Mouse (Mus musculus): ENCODE measurements around the gene Arpc5.

DNA sequence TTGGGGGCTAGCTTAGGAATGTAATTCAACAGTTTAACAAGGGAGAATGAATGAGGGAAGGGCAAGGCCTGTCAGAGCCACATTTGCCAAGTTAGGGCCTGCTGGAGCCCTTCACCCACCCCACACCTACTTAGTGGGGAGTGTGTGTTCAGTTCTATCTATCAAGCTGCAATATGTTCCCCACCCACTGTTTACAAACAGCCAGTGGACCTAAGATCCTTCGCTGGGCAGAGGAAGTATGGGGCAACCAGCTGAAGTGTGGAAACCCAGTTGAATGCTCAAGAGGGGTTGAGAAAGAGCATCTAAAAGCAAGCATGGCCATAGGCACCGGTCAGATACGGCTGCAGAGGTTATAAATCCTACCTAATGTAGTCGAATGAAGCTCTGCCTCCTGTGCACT is 20.6 kb downstream of the Arpc5 start:
- TF ChIP-seq CTCF (conservative IDR thresholded peaks at IDR 0.05; ENCODE audit: low read length) = no peak
- TF ChIP-seq POU5F1 (IDR thresholded peaks at IDR 0.05; ENCODE audit: borderline replicate concordance, low read length) = no peak
